Mouse (Mus musculus) stomach, postnatal 0 days (tissue): ENCODE measurements around the gene Arhgap31.

Experiments
- CTCF ChIP-seq: IDR thresholded peaks from 2 replicates; pipeline ENCODE4 v1.5.1; 2016; ENCODE audit warnings: antibody characterized with exemption, low read depth, mild to moderate bottlenecking, moderate library complexity
- EP300 ChIP-seq: optimal IDR thresholded peaks from 2 replicates; pipeline ENCODE3; 2016; ENCODE audit warnings: antibody characterized with exemption

DNA sequence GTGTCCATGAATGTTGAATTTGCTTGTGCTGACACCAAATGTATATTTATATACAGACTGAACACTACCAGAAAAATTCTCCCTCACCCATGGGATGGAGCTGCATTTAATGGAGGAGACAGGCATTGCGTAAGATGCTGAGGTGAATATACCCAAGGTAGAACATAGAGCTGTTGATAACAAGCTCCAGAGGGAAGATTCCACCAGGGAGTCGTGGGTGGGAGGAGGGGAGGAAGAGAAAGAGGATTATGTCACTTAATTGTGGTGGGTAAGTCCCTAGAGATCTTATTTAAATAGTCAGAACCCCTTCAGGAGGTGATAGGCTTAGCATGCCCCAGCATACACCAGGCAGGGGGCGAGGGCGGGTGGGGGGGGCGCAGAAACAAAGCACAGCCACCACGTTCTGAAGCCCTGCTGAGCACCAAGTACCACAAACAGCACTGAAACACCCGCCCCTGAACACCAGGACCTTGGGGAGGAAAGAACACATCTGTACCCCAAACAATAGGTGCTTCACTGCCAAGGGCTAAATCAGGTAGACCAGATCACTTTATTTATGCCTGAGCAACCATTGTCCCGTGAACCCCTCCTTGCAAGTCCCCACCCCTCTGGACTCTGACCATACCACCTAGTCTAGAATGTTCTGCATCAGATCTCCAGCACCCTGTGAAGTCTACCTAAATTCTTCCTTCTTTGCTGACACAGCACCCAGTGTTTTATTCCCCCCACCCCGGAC is 37.3 kb downstream of the Arhgap31 start:
- TF ChIP-seq CTCF, result no peak
- no peak for TF ChIP-seq EP300
